Mouse (Mus musculus): ENCODE data around the gene Sptlc2.

The Sptlc2 gene

DNA sequence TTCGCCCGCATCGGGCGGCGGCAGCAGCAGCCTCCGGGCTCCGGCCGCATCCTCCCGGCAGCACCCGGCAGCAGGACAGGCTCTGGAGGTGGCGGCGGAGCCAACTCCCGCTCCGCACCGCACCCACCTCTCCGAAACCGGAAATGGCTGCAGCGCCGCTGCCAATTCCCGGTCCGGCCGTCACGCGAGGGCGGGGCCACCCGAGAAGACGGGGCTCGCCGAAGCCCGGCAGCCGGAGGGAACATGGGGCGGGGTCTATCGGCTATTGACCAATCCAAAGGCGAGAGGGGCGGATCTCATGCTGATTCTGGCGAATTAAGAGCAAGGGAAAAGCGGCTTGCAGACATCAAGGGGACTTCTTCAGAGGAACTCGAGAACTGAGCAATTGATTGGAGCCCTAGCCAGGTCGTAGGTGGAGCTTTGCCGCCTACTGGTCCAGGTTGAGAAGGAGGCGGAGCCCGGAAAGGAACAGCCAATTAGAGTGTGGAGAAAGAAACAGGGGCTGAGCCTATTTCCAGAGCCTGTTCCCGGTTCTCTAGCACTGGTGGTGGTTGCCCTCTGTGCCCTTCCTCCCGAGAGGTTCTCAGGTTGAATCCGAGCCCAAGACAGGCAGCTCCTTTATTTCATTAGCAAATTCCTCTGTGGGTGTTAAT is at the start of gene Sptlc2:
TSS of gene Sptlc2 (minus strand) at position 234 of the 653 bp plus-strand sequence.
- DNase-seq, result peak; percentile 99 to 100

DNA sequence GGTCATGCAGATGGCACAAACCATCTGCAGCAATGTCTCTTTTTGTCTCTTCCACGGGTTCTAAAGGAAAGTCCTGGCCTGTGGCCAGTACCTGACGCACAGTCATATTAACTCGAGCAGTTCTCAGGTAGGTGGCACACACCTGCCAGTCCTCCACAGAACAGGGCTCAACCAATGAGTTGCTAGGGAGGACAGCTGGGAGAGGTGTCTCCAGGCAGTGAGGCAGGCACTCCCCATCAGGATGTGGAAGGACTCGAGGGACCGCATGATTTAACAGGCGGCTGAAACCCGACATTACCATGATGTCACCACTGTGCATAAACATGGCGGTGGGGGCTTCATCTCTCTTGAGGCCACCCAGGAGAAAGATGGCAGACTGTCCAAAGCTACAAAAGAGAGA is 40.7 kb upstream of the Sptlc2 start:
- no peak for DNase-seq

DNA sequence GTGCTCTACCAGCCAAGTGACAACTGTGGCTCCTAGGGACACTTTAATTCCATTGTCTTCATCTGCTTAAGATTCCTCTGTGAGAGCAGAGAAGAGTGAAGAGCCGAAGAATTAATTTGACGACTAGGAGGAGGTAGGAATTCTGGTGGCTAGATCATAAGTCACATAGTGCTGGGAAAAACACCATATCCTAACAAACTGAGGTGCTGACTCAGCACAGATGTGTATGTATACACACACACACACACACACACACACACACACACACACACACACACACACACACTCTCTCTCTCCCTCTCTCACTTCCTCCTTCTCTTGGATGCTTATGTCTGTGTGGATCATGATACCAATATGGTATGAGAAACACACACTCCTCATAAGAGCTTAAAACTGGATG is 40.1 kb upstream of the Sptlc2 start:
- no peak for DNase-seq

DNA sequence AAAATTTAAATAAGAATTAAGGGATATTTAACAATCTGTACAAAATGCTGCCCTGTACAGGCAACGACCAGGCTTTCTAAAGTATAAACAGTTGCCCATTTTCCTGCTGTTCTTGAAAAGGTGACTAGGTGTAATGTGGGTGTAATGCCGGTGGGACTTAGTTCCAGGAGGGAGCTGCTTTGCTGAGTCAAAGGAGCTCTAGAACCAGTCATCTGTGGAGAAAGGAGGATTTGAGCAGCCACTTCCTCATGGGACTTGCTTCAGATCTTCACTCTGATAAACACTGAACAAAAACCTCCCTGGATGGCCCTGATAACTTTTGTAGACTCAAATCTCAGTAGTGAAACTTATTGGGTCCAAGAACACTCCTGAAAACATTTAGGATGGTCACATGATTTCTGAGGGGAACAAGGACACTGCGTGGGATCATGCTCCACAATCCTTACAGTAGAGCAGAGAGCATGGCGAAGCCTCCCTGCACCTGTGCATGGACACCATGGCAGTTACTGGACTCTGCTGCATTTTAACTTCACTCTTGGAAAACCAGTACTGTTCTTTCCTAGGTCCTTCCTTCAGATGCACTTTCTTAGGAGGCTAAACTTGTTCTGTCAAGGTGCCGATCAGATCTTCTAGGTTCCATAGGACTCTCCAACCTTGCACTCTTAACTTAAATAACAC is 38.3 kb upstream of the Sptlc2 start:
- DNase-seq, result no peak

DNA sequence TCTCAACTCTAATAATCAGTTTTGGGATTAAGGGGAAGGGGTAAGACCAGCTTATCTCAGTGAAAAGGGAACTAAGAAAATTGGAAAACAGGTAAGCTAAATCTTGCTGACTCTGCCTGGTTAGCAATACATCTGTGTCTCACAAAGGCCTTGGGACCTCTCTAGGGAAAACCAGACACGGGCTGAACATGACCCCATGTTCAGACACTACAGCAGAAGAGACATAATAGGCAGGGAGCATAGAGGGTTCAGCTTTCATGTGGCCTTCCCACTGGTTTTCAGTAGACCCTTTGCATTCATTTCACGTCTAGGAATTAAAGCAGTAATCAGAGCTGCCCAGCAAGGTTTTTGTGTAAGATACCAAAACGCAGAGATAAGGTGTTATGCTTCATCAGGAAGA is 36.4 kb upstream of the Sptlc2 start:
- no peak for DNase-seq

DNA sequence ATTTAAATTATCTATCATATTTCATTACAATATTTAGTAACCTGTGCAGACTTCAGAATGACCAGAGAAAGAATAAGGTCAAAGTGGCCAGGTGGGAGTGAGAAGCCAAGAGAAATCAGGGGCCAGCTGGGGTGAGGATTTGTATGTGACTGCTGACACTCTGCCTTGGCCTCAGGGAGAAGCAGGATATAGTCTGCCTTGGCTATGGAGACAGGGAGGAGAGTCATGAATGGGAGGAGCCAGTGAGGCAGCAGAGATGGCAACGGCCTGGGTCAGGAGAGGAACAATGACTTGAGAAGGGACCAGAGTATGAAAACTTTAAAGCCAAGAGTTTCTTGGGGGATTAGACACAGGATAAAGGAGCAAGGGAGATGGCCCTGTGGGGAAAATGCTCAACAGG is 35.5 kb upstream of the Sptlc2 start:
- DNase-seq, result no peak

DNA sequence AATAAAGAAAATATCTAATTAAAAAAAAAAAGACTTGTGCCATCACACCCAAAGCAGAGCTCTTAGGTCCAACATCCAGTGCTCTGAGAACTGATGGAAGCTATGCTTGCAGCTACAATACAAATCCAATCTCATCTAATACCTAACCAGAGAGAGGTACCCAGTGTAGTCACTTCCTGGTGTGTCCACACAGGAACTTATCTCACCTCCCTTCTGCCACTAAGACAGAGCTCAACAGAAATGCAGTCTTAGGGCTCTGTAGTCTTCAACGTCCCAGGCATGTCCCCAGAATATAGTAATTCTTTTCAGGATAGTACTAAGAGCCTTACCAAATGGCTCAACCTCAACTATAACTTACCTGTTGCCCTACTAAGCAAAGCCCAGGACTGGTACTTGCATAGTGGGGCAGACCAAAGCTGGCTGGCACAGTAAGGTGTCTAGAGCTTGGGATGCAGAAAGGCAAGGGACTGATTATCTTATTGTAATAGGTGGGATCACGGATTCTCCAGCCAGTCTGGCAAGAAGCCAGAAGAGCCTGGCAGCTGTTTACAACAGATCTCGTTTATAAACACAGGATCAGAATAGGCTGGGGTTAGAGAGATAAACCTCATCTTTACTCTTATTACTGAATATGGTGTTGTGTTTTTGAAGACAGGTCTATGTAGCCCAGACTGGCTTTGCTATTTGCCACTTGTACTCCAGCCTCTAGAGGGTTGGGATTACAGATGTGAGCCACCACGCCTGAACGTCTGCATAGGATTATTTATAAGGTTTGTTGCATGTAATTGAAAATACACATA is 33.8 kb upstream of the Sptlc2 start:
- no peak for DNase-seq

DNA sequence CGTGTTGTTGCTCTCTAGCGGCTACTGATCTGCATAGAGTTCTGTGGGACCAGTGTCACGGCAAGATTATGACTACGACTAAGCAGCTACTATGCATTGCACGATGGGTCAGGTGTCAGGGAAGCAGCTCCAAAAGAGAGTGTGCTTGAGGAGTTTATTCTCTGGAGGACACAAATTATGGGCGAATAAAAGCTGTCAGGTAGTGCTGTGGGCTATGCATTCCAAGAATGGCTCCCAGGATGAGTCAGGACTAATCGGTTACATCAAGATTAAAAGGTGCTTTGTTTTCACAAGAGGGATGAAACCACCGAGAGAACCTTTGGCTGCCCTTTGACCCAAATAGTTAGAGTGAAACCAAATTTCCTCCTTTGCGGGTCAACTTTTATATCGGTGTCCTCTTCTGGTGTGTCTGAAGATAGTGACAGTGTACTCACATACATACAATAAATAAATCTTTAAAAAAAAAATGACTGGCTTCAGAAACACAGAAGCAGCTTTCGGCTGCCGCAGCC is 31.9 kb upstream of the Sptlc2 start:
- no peak for DNase-seq

DNA sequence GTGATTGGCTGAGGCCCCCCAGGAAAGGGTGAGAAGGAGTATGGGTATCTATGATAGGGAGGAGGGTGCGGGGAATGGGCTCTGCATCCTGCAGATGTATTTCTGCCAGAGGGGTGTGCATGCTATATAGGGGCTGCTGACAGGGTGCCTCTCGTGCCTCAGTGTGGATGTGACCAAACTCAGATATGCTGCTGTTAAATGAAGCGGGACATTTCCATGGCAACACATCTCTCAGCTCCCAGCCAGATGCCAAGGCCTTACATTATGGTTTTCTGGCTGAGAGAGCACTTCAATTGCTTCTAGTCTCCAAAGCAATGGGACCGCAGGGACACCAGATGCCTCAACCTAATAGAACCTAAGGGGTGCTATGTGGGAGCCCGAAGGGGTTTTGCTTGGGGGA is 30.8 kb upstream of the Sptlc2 start:
- DNase-seq, result no peak

DNA sequence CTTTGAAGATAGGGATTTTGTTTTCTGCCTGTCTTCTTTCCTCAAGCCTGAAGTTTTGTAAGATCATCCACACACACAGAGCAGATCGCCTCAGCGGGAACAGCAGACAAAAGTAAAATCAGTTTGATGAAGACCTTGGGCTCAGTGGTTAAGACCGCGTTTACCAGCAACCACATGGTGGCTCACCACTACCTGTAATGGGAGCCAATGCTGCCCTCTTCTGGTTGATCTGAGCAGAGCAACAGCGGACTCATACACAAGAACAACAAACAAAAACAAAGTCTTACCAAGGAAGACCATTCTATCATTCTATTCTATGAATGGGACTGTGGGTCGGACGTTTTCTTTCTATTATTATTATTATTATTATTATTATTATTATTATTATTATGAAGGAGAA is 28.5 kb upstream of the Sptlc2 start:
- DNase-seq, result peak; percentile 73 to 78

DNA sequence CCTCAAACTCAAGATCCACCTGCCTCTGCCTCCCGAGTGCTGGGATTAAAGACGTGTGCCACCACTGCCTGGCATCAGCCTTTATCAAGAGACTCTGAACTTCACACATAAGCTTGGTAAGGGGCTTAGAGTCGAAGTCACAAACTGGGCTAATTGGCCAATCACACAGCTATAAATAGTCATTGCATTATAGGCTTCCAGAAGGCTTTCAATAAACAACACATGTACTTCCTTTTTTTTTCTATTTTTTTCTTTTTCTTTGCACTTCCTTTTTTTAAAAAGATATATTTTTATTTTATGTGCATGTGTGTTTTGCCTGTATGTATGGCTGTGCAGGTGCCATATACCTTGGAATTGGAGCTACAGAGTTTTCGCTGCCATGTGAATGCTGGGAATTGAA is 27.2 kb upstream of the Sptlc2 start:
- no peak for DNase-seq

DNA sequence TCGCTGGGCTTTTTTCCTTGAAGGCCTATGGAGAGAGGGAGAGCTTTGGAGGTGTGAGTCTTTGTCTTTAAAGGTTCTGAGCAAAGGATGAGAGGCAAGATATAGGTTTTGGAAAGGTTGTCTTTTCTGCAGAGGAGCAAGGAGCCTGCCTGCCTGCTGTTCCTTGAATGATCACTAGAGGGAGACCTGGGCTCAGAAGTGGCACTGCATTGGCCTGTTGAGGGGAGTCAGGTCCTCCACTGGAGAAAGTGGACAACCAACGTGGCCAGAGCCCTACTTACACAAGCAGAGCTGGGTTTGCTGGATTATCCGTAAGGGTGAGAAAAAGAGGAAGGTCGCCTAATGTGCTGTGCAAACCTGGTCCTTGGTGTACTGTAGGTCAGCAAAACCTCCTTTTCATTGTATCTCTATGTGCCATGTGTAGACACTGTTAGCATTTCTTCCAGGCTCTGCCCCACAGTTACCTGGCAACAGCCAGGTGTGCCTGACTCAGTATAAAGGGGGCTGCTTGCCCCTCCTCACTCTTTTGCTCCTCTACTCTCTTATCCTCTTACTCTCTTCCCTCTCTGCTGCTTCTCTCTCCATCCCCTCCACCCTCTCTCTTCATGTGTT is 25.1 kb upstream of the Sptlc2 start:
- DNase-seq, result peak; percentile 81 to 82

DNA sequence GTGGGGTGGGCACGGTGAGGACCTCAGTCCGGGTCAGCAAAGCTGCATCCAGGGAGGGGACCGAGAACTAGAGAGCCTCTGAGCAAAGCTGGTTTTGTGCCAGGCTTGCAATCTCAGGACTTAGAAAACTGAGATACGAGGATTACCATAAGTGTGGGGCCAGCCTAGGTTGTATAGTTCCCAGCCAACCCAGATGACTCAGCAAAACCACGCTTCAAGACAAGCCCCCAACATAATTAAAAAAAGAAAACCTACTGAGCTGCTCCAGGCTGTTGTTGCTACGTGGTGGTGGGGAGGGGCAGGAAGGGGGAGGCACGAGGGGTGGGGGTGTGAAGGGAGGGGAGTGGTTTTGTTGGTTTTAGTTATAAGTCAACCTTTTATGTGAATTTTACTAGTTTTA is 22.8 kb upstream of the Sptlc2 start:
- DNase-seq, result no peak

DNA sequence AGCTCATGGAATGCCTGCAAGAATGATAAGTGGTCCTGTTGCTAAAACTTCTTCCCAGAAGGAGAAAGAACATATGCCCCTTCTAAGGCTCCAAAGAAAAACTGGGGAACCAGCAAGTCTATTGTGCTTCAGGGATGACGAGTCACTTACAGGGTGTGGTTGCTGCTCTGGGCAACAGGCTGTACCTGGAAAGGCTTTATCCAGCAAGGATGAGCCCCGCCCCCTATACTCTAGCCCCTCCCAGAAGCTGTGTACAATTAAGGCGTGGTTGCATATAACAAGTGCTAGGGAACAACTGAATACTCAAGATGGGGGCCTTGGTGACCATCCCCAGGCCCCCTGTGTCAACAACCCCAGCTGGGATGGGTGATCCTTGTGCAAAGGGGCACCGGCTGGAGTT is 21.0 kb upstream of the Sptlc2 start:
- DNase-seq, result no peak

DNA sequence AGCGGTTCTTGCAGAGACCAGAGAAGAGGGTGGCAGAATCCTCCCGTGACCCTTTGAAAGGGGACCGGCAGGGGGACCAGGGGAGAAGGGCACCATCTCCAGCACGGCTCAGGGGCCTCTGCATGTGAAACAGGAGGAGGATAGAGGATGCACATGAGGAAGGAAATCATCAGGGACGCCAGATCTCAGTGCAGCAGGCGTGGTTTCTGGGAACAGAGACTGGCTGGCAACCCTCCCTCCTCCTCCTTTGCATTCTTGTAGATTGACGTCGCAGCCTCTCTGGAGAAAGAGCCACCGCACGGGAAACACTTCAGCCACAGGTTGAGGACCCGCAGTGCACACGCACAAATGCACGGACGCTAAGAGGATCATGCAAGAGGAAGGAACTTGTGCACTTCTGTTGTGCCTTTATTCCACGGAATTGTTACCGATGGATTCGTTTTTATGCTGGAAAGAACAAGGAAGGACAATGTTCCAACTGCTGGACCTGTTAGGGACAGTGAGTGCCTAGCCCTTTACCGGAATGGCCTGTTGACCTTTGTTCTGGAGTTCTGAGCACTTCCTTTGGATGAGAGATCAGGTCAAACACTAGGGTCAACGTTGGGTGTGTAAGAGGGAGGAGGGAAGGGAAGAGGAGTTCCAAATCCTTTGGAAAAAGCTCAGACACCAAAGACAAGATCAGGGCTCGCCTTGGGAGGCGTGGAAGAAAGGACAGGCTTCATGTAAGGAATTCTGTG is 19.9 kb upstream of the Sptlc2 start:
- peak; percentile 31 to 60 for DNase-seq

DNA sequence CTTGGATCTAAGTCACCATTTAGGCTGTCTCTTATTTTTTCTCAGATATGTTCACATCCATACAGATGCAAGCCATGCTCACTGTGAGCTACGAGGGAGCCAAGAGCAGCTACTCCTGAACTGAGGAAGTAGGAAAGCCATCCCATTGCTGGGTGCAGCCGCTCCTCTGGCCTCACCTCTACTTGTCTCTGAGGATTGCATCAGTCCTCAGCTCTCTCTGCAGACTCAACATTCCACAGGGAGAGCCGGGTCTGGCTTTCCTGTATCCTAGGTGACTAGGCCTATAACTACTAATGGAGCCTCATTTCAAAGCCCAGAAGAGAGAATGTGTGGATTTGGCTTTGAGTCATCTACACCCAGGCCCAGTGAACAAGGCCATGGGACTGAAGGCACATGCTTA is 17.6 kb upstream of the Sptlc2 start:
- no peak for DNase-seq

DNA sequence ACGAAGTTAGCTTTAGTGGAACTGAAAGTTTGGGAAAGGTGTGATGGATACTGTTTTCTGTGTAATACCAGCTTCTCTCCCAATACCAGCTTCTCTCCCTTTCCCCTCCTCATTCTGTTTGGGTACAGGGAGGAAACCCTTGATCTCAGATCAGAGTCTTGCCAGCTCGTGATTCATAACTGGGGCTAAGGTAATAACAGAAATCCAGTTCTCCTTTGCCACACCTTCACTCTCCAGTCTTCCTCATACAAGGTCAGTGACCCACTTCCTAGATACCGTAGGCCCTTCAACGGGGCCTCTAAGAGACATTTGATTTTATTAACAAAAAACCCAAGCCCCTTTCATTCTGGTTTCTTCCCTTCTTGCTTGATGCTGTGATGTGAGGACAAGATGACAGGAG is 17.0 kb upstream of the Sptlc2 start:
- DNase-seq, result no peak

DNA sequence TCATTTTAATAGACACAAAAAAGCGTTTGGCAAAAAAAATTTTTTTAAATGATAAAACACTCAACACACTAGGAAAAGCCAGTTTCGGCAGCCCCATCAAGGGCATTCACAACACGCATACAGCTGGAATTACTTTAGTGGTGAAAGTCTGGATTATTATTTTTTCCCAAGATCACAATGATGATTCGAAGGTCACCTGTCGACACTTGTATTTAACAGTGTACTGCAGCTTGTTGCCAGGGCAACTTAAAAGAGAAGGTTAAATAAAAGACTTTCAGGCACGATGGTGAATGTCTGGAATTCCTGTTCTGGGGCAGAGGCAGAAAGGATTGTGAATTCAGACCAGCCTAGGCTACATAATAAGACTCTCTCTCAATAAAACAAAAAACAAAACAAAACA is 13.7 kb upstream of the Sptlc2 start:
- no peak for DNase-seq

DNA sequence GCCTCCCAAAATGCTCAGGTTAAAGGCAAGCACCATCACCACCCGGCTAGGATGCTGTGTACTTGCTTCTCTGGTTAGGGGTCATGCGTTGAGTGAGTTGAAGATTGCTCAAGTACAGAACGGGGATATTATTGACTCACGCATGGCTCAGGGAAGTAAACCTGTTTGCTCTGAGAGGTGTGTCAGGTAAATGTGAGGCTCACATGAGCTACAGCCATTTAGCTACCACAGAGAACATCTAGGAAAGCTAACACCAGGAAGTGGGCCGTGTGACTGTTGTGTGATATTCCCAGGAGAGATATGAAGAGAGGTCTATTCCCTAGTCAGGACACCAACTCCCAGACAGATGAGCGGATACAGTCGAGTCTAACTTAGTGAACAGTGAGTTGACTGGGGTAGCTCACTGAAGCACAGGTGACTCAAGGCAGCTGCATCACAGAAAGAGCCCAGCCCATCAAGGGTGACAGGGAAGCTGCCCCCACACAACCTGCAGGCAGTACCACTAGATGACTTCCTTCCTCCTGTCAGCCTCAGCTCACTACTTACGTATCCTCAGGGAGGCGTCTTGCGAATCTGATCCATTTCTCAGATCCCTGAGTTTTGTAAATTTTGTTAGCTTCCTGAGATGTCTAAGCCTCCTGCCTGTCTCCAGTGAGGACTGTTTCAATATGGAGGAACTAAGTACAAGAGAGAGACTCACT is 11.1 kb upstream of the Sptlc2 start:
- no peak for DNase-seq

DNA sequence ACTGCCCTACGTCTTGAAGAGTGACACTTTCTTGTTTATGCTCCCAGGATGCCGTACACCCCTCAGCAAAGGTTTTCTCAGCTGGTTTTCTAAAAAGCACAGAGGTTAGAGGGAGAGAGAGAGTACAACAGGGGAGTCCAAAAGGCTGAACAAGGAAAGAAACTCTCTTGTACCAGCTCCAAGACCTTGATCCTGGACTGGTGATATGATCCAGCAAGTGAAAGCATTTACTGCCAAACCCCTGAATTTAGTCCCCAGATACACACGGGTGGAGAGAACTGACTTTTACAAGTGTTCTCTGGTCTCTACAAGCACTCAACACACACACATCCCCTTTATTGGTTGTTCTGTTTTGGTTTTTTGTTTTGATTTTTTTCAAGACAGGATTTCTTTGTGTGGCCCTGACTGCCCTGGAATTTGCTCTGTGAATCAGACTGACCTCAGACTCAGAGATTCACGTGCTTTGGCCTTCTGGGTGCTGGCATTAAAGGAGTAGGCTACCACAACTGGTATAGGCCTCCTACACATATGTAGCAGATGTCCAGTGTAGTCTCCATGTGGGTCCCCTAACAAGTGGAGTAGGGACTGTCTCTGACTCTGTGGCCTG is 9.8 kb upstream of the Sptlc2 start:
- no peak for DNase-seq

DNA sequence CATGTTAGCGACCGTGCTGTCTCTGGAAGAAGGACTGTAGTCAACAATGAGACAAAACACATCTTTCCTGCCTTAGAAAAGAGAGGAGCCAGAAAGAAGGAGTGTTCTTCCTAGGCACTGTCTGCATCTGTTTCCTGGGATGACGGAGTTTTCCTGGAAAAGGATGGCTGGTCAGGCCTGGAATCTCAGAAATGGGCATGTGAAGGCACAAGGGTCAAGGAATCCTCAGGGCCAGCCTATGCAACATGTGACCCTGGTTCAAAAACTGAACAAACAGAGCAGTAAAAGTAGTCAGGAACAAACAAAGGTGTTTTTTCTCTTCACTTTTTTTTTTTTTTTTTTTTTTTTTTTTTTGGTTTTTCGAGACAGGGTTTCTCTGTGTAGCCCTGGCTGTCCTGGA is 9.0 kb upstream of the Sptlc2 start:
- no peak for DNase-seq

DNA sequence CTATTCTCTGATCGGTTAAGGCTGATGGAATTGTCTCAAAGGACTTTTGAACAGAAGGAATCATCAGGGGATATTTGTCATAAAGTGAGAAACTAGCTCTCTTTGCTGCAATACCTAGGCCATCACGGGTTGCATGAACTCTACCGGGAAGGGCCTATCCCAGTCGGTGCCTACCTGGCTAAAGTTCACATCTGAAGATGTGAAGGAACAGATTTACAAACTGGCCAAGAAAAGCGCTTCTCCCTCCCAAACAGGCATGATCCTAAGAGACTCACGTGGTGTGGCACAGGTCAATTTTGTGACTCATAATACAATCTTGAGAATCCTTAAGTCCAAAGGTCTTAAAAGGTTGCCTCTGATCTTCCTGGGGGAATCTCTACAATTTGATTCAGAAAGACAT is 6.2 kb upstream of the Sptlc2 start:
- DNase-seq, result no peak

Measured in kidney, postnatal 4 days (tissue).